Mouse (Mus musculus) olfactory bulb, adult 2 months (tissue): ENCODE measurements at regions not wholly inside any gene's neighbourhood (a gene's known extent, or its start where the extent isn't known, plus 50 kb on each side); places are given as distances from the start of the nearest gene placed in this dataset.

Experiments
- CTCF ChIP-seq: fragments of 200-500 bp; IDR thresholded peaks from 2 replicates; pipeline ENCODE4 v1.5.1; 2012; ENCODE audit warnings: low read depth, mild to moderate bottlenecking, low read length, moderate library complexity; ENCODE audit not compliant: insufficient read depth
- POLR2A ChIP-seq: fragments of 200-500 bp; IDR thresholded peaks from 2 replicates; pipeline ENCODE4 v1.6.1; 2012; ENCODE audit warnings: mild to moderate bottlenecking, low read depth, low read length, moderate library complexity; ENCODE audit not compliant: insufficient read depth

DNA sequence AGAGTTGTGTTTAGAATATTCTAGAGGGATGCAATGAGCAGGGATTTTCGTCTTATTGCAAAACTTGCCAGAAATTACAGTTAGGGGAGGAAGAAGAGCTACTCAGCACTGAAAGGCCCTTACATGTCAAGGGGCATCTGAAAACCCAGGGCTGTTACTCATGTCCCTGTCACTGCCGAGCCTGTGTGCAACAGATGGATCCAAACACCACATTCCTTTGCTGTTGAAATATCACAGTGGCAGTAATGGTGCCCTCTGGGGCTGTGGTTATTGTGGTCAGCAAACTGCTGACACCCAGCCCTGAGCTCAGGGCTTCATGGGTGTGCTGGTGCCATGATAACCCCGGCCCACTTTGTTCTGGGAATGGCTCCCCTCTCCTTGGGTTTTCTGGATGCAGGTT lies 114.3 kb upstream of the Ercc6l2 start:
- TF ChIP-seq CTCF (no peak), POLR2A (no peak)
